Mouse (Mus musculus): Measurements from ENCODE around the gene Gm20388. TPM values are rescaled to one million over a fixed set of nuclear protein-coding genes. Genes with fewer than 3 reads are reported as not detected.

Gene Gm20388
- polyA plus RNA-seq, 1 experiment from 2014 or later, result 7.4 TPM

DNA sequence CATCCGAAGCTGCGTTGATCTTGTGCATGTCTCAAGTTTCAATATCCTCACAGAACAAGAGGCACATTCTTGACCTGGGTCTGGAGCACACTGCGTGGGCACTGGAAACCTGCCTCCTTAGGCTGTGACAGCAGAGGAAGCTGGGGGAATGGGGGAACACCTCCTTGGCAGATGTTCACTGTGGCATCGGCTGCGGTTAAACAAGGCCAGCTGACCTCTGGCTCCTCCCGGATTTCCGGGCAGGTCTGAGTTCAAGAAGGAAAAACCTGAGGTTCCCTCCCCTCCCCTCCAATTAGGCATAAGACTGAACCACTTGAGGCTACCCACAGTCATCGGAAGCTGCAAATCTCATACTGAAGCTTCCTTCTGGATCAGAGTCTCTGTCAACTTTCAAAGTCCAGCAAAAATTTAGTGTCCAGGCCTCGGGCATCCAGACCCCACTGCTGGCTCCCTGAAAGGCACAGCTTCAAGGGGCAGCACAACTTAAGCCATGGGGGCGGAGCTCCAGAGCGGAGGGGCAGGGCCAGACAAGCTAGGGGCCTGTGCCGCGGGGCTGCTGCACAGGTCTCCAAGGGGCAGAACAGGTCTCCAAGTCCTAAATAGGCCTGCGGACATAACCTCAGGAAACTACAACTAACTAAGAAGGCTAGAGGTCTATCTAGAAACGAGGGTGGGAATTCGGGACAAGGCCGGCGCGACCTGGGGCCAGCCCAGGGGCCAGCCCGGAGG is 2370.1 kb downstream of the Gm20388 start:
- Histone ChIP-seq H3K4me1 (ENCODE audit: control insufficient read depth, insufficient read depth, low read length) (peaks cover 37% of the 10 kb centered on the region), H3K9me3 (replicated peaks; ENCODE audit: control insufficient read depth, low read length) (no peaks in the 10 kb centered on the region), H3K27ac (ENCODE audit: low read length) (peak overlapping the region; percentile 88), H3K27me3 (ENCODE audit: control insufficient read depth, insufficient read depth, low read length) (no peaks in the 10 kb centered on the region), H3K4me3 (replicated peaks; ENCODE audit: low read length) (peak overlapping the region; percentile 83), H3K36me3 (ENCODE audit: control insufficient read depth, insufficient read depth, low read length) (no peaks in the 10 kb centered on the region), H3K9ac (ENCODE audit: low read length) (peak overlapping the region; percentile 73), H3K4me2 (ENCODE audit: low read depth, low read length) (peak overlapping the region; percentile 98)
- peak; percentile 16 for ATAC-seq (ENCODE audit: insufficient read depth, low FRiP score)
- WGBS, result 9% methylated on average over 20 of the region's 20 CpGs

DNA sequence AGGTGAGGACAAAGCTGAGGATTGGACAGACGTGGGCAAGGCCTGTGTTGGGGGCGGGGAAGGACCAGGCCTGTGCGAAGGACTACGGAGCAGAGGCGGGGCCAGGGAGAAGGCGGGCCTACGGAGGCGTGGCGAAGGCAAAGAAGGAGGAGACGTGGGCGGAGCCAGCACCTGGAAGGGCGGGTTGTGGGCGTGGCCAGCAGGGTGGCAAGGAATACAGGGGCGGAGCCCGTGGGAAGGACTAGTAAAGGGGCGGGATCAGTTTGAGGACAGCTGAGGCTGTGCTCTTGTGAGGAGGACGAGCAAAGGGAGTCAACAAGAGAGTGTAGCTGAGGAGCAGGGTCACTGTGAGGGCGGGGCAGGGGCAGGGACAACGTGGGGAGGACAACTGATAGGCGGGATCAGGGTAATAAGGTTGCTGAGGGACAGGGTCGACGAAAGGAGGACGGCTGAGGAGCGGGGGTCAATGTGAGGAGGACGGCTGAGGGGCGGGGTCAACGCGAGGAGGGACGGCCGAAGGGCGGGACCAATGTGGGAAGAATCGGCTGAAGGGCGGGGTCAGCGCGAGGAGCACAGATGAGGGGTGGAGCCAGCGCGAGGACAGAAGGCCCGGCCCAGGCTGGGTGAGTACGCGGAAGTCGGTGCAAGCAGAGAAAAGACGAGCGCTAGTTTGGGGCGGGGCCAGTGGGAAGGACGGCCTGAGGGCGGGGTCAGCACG is 2370.8 kb downstream of the Gm20388 start:
- WGBS, result under 1% methylated on average over 46 of the region's 47 CpGs
- H3K4me1 ChIP-seq (ENCODE audit: control insufficient read depth, insufficient read depth, low read length), result peaks cover 39% of the 10 kb centered on the region
- peak overlapping the region; percentile 73 for H3K9ac ChIP-seq (ENCODE audit: low read length)
- H3K36me3 ChIP-seq (ENCODE audit: control insufficient read depth, insufficient read depth, low read length), result no peaks in the 10 kb centered on the region
- H3K27me3 ChIP-seq (ENCODE audit: control insufficient read depth, insufficient read depth, low read length), result no peaks in the 10 kb centered on the region
- H3K4me3 ChIP-seq (replicated peaks; ENCODE audit: low read length), result peak overlapping the region; percentile 83
- H3K9me3 ChIP-seq (replicated peaks; ENCODE audit: control insufficient read depth, low read length), result no peaks in the 10 kb centered on the region
- H3K27ac ChIP-seq (ENCODE audit: low read length), result peak overlapping the region; percentile 88
- peak overlapping the region; percentile 98 for H3K4me2 ChIP-seq (ENCODE audit: low read depth, low read length)
- ATAC-seq (ENCODE audit: insufficient read depth, low FRiP score), result peak; percentile 93

DNA sequence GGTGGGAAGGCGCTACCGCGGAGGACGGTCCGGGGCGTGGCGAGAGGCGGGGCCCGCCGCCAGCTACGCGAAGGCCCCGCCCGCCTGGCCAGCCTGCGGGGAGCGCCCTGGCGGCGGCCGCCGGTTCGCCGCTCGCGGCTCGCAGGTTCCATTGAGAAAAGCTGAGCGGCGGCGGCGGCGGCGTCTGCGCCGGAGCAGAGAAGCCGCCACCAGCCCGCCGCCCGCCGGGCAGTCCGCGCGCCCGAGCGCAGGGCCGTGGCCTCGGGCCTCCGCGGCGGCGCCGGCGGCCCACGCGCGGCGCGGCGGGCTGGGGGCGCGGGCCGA is 2371.4 kb downstream of the Gm20388 start, which contains the start of gene Zfpm1:
Gene Zfpm1, plus strand, starts transcription at position 107 of the 324 bp plus-strand sequence.
- no peak for ATAC-seq (ENCODE audit: insufficient read depth, low FRiP score)
- Histone ChIP-seq H3K4me1 (ENCODE audit: control insufficient read depth, insufficient read depth, low read length) (peaks cover 43% of the 10 kb centered on the region), H3K27me3 (ENCODE audit: control insufficient read depth, insufficient read depth, low read length) (no peaks in the 10 kb centered on the region), H3K9me3 (replicated peaks; ENCODE audit: control insufficient read depth, low read length) (no peaks in the 10 kb centered on the region), H3K27ac (ENCODE audit: low read length) (peak within 1 kb of the TSS; percentile 88), H3K9ac (ENCODE audit: low read length) (peak within 1 kb of the TSS; percentile 84), H3K4me2 (ENCODE audit: low read depth, low read length) (peak within 1 kb of the TSS; percentile 98), H3K4me3 (replicated peaks; ENCODE audit: low read length) (peak within 1 kb of the TSS; percentile 83), H3K36me3 (ENCODE audit: control insufficient read depth, insufficient read depth, low read length) (no peaks in the 10 kb centered on the region)
- under 1% methylated on average over 51 of the region's 60 CpGs for WGBS

DNA sequence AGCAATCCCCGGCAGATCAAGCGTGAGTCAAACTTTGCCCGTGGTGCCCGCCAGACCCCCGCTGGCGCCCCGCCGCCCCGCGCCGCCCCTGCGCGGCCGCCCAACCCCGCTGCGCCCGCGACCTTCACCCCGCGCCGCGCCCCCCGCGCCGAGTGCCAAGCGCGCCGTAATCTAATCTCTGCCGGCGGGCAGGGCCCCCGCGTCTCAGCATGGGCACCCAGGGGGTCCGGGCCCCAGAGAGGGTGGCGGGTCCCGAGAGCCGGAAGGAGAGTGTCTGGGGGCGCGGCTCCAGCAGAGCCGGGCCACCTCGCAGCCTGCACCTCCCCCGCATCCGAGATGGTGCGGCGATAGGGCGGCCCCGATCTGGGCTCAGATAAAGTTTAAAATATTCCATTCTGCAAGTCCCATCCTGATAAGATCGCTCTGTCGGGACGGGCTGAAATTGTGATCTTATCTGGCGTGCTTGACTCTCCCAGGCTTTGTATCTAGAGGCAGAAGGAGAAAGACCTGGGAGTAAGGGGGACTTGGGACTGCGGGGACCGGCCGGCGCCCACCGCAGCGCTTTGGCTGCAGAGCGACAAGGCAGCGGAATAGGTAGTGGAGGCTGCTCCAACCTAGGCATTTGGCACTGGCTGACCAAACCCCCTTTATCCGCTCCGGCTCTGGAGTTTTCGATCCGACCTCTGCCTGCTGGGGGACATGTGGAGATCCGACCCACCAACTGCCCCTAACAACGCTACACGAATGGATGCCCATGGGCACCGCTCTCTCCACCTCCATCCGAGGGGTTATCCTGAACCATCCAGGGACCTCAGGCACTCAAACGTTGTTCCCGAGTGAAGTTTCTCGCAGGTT is 2372.1 kb downstream of the Gm20388 start:
- H3K4me1 ChIP-seq (ENCODE audit: control insufficient read depth, insufficient read depth, low read length), result peaks cover 43% of the 10 kb centered on the region
- WGBS, result under 1% methylated on average over 69 of the region's 70 CpGs
- H3K9me3 ChIP-seq (replicated peaks; ENCODE audit: control insufficient read depth, low read length), result no peaks in the 10 kb centered on the region
- H3K4me2 ChIP-seq (ENCODE audit: low read depth, low read length), result peak overlapping the region; percentile 98
- H3K27ac ChIP-seq (ENCODE audit: low read length), result peak overlapping the region; percentile 82
- H3K4me3 ChIP-seq (replicated peaks; ENCODE audit: low read length), result peak overlapping the region; percentile 83
- H3K36me3 ChIP-seq (ENCODE audit: control insufficient read depth, insufficient read depth, low read length), result no peaks in the 10 kb centered on the region
- no peaks in the 10 kb centered on the region for H3K27me3 ChIP-seq (ENCODE audit: control insufficient read depth, insufficient read depth, low read length)
- H3K9ac ChIP-seq (ENCODE audit: low read length), result peak overlapping the region; percentile 84
- ATAC-seq (ENCODE audit: insufficient read depth, low FRiP score), result no peak

DNA sequence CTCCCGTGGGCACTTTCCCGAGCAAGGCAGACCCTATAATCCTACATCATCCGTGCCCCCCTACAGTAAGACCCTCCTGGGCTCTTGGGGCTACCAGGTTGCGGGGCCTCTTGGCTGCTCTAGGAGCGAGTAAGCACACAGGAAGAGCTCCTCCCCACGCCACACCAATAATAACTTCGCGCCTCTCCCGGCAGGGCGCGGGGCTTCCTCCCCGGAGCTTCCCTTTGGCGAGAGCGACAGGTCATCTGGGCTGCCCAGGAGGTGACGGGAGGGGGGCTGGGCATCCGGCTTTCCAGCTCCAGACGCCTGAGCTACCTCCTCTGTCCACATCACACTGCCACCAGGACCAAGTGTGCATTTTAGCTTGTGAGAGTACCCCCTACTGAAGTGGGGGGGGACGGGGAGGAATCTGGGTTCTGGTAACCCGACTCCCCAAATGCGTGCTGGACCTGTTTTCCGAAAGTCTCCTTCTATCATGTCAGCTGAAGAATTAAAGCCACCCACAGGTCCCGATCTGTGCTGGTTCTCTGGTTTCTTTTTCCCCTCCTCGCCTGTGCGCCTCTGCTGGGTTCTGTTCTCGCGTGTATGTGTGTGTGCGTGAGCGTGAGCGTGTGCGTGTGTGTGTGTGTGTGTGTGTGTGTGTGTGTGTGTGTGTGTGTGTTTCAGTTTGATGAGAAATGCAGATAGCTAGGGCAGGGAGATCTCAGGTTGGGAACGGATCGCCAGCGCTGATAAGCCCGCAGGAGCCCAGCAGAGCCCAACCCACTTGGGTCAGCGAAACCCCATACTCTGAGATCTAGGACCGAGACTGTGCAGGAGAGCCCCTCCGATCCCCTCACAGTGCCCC is 2372.9 kb downstream of the Gm20388 start:
- H3K4me1 ChIP-seq (ENCODE audit: control insufficient read depth, insufficient read depth, low read length), result peaks cover 51% of the 10 kb centered on the region
- H3K27me3 ChIP-seq (ENCODE audit: control insufficient read depth, insufficient read depth, low read length), result no peaks in the 10 kb centered on the region
- 2% methylated on average over 37 of the region's 37 CpGs for WGBS
- H3K9ac ChIP-seq (ENCODE audit: low read length), result peak overlapping the region; percentile 84
- H3K4me3 ChIP-seq (replicated peaks; ENCODE audit: low read length), result peak overlapping the region; percentile 83
- no peaks in the 10 kb centered on the region for H3K9me3 ChIP-seq (replicated peaks; ENCODE audit: control insufficient read depth, low read length)
- no peaks in the 10 kb centered on the region for H3K36me3 ChIP-seq (ENCODE audit: control insufficient read depth, insufficient read depth, low read length)
- H3K4me2 ChIP-seq (ENCODE audit: low read depth, low read length), result peak overlapping the region; percentile 98
- ATAC-seq (ENCODE audit: insufficient read depth, low FRiP score), result no peak
- H3K27ac ChIP-seq (ENCODE audit: low read length), result peak overlapping the region; percentile 82

DNA sequence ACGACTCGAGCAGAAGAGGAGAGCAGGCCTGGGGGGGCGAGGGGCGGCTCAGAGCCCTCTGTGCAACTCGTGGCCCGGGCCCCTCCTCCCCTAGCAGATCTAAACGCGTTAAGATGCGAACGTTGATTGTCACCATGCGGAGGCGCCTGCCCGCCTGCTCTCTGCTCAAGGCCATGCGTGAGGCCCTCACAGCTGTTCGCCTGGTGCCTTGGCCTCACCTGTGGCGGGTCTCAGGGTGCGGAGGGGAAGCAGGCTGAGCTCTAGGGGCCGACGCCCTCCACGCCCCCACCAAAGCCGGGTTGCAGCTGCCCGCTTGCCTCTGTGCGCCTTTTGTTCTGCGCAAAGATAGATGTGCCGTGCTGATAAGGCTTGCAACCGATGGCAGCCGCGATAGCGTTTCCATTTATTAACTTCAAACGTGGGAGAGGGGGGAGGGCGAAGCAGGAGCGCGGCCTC is 2373.6 kb downstream of the Gm20388 start:
- Histone ChIP-seq H3K4me2 (ENCODE audit: low read depth, low read length) (peak overlapping the region; percentile 98), H3K4me3 (replicated peaks; ENCODE audit: low read length) (peak overlapping the region; percentile 83), H3K27me3 (ENCODE audit: control insufficient read depth, insufficient read depth, low read length) (no peaks in the 10 kb centered on the region), H3K4me1 (ENCODE audit: control insufficient read depth, insufficient read depth, low read length) (peaks cover 53% of the 10 kb centered on the region), H3K9ac (ENCODE audit: low read length) (peak overlapping the region; percentile 84), H3K36me3 (ENCODE audit: control insufficient read depth, insufficient read depth, low read length) (no peaks in the 10 kb centered on the region), H3K9me3 (replicated peaks; ENCODE audit: control insufficient read depth, low read length) (no peaks in the 10 kb centered on the region), H3K27ac (ENCODE audit: low read length) (peak overlapping the region; percentile 82)
- ATAC-seq (ENCODE audit: insufficient read depth, low FRiP score), result no peak
- 2% methylated on average over 29 of the region's 33 CpGs for WGBS

DNA sequence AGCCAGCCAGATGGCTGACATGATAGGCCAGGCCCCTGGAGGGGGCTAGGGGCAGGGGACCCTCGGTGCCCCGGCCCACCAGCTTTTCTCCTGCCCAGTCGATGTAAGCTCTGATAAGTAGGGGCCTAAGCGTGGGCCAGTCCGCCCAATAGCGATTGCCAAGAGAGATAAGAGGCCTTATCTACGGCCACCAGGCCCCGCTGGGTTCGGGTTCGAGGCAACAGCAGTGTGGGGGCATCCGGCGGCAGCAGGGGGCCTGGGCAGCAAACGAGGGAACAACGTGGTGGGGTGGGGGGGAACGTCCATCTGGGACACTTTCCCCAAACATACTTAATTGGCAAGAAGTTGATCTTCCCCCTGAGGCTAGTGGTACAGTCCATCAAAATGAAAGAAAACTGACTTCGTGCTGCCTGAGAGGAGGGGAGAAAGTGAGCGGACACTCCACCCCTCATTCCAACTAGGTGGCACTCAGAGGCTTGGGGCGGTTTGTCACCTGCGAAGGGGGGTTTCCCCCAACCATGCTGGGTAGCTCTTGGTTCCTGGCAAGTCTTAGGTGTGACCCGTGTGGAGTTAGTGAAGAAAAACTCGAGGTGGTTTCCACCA is 2374.1 kb downstream of the Gm20388 start:
- Histone ChIP-seq H3K4me1 (ENCODE audit: control insufficient read depth, insufficient read depth, low read length) (peaks cover 53% of the 10 kb centered on the region), H3K27ac (ENCODE audit: low read length) (peak overlapping the region; percentile 82), H3K9me3 (replicated peaks; ENCODE audit: control insufficient read depth, low read length) (no peaks in the 10 kb centered on the region), H3K9ac (ENCODE audit: low read length) (peak overlapping the region; percentile 84), H3K27me3 (ENCODE audit: control insufficient read depth, insufficient read depth, low read length) (no peaks in the 10 kb centered on the region), H3K36me3 (ENCODE audit: control insufficient read depth, insufficient read depth, low read length) (no peaks in the 10 kb centered on the region), H3K4me3 (replicated peaks; ENCODE audit: low read length) (peak overlapping the region; percentile 83), H3K4me2 (ENCODE audit: low read depth, low read length) (peak overlapping the region; percentile 98)
- WGBS, result 15% methylated on average over 21 of the region's 21 CpGs
- ATAC-seq (ENCODE audit: insufficient read depth, low FRiP score), result no peak

DNA sequence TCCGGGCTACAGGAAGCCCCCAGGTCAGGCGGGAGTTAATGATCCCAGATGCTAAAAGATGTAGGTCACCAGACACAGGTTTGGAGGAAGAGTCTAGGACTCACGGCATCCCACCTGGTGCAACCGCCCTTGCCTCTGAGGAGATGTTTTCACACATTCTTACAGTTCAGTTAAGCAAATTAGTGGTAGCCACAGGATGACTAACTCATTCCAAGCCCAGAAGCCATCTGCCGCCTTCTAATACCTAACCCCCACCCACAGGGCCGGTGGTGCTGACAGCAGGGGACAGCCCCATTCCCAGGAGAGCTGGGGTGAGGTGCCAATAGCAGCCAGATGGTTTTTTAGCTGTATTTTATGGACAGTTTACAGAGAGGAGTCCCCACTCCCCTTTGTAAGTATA is 2375.1 kb downstream of the Gm20388 start:
- no peaks in the 10 kb centered on the region for H3K36me3 ChIP-seq (ENCODE audit: control insufficient read depth, insufficient read depth, low read length)
- H3K4me2 ChIP-seq (ENCODE audit: low read depth, low read length), result 0 out of 2 replicates have a peak overlapping the region, but pooled peaks have one; percentile 98

More for the DNA sequence above, 2375.1 kb downstream of the Gm20388 start:
- Histone ChIP-seq H3K9ac (ENCODE audit: low read length) (no peak overlapping the region), H3K4me1 (ENCODE audit: control insufficient read depth, insufficient read depth, low read length) (peaks cover 51% of the 10 kb centered on the region), H3K4me3 (replicated peaks; ENCODE audit: low read length) (no peak overlapping the region; the same call in 1 of the 2 replicates), H3K27ac (ENCODE audit: low read length) (no peak overlapping the region), H3K27me3 (ENCODE audit: control insufficient read depth, insufficient read depth, low read length) (no peaks in the 10 kb centered on the region), H3K9me3 (replicated peaks; ENCODE audit: control insufficient read depth, low read length) (no peaks in the 10 kb centered on the region)
- 62% methylated on average over 6 of the region's 6 CpGs for WGBS
- ATAC-seq (ENCODE audit: insufficient read depth, low FRiP score), result no peak
